Mouse (Mus musculus): ENCODE data around the gene E2f8. TPM values are rescaled to one million over a fixed set of nuclear protein-coding genes. Genes with fewer than 3 reads are reported as not detected.

Gene E2f8
- polyA plus RNA-seq, 1 experiment from 2014 or later, result 20.5 TPM

Other genes with a start within 250 kb of the E2f8 start
- gene Mrgprb3, start 237.8 kb downstream of the E2f8 start, polyA plus RNA-seq (2015; fragmentation: Nextera tagmentation; extraction: Ambion mirVana), result not detected in 2 replicates
- 29.9 and 33.7 TPM in 2 replicates for gene Zdhhc13, start 92.6 kb downstream of the E2f8 start, polyA plus RNA-seq (2015; fragmentation: Nextera tagmentation; extraction: Ambion mirVana)
- gene Csrp3, start 33.6 kb downstream of the E2f8 start, polyA plus RNA-seq (2015; fragmentation: Nextera tagmentation; extraction: Ambion mirVana), result 101 and 131 TPM in 2 replicates
- gene Nav2, start 27.1 kb upstream of the E2f8 start, polyA plus RNA-seq (2015; fragmentation: Nextera tagmentation; extraction: Ambion mirVana), result 22.1 and 23.4 TPM in 2 replicates